Mouse (Mus musculus) cerebellum, adult 9-10 months (tissue): ENCODE measurements around the gene Olfr1163.
"Not testable (repeated sequence)": the region's sequence is repeated elsewhere in the genome, so short reads cannot be mapped to it uniquely, and the experiment has no call there.

Source experiments
- DNase-seq: peaks from one replicate; pipeline ENCODE4 v3.0.0; 2022

Olfr1163 gene

DNA sequence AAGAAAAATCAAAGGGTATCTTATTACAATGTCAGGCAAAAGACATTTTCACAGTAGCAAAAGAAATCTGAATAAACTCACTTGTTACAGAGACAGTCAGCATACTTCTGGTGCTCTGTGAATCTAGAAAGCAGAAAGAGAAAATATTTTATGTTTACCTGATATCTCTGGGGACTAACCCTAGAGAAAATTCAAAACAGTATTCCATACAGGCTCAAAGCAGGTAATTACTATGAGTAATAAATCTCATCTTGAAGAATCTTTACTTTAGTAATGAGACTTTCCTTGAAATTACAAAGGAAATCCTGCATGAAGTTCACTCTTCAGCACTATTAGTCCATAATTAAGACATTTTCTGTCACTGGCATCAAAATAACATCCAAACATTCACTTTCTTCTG, at the start of gene Olfr1163:
Olfr1163 (minus strand) TSS at position 101 of the 400 bp plus-strand sequence.
- no peak for DNase-seq

DNA sequence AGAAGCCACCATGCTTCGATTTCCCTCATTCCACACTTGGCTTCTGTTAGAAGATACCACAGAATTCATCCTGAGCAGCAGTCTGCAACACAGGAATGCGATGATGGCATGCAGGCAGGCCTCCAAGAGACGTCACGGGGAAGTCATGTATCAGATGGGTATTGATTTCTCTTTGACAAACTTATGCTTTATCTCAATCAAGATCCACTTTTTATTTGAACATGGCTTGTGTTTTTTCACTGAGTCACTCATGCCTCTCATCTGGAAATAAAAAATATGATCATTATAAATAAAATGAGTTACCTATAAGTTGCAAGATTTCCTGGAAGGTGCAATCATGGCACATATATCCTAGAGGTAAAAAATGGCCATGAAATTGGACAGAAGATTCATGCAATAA, 22.2 kb upstream of the Olfr1163 start, which contains the start of gene Olfr1164:
Olfr1164 (minus strand) TSS at position 101 of the 400 bp plus-strand sequence.
- DNase-seq: no peak

DNA sequence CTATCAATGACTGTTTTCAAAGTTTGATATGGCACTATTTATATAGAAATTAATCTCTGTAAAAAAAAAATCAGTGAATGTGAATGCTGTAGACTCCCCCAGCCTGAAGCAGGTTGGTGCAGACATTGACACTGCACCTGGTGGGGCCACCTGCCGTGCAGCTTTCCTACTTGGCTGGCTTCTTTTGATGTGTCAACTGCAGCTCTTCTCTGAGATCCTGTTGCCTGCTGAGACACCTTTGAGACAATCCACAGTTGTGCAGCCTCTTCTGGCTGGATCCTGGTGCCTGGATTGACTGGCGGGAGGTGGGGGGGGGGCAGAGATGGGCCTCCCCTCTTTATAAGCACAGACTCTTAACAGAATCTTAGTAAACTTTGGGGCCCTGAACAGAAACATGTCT, 8.0 kb downstream of the Olfr1163 start:
- DNase-seq: no peak

- DNase-seq: no peak
These were observed 20.6 kb downstream of the Olfr1163 start, which contains the start of gene Olfr1162 for GRCm38 (mm10) chr2:88051029-88051428. Olfr1162 (minus strand) TSS chr2:88051129.

- DNase-seq: no peak
These were observed 34.0 kb downstream of the Olfr1163 start, which contains the start of gene Olfr73 for GRCm38 (mm10) chr2:88037599-88037998. Olfr73 (minus strand) TSS chr2:88037699.

DNA sequence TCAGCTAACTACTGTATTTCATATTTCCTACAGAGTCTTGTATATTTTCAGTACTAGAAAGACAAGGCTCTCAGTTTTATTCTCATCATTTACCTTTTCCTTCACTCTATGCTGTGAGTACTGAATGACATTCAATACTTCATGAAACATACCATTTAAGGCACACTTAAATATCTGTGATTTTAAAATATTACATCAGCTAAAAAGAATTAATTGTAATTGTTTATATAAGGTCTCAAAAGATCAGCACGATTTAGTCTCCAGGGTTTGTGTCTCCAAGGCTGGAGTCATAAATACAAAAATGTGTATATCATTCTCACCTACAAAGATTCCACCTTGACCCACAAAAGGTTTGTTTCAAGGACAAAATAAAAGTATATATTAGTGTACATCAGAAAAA, 49.2 kb downstream of the Olfr1163 start, which contains the start of gene Olfr1161:
Olfr1161 (plus strand) TSS at position 301 of the 400 bp plus-strand sequence.
- not testable (repeated sequence) for DNase-seq
